Mouse (Mus musculus) cortical plate, adult 2 months (tissue): Measurements from ENCODE around the gene Tenm4.

Experiments
- CTCF ChIP-seq: fragments of 200-500 bp; IDR thresholded peaks from 2 replicates; pipeline ENCODE4 v1.5.1; 2011; ENCODE audit warnings: mild to moderate bottlenecking, control low read depth, low read length; ENCODE audit not compliant: insufficient read depth; ENCODE audit errors: extremely low read depth
- POLR2A ChIP-seq: fragments of 200-500 bp; IDR thresholded peaks from 2 replicates; pipeline ENCODE4 v1.6.1; 2011; ENCODE audit warnings: mild to moderate bottlenecking, low read length, control low read depth; ENCODE audit not compliant: insufficient read depth; ENCODE audit errors: extremely low read depth

DNA sequence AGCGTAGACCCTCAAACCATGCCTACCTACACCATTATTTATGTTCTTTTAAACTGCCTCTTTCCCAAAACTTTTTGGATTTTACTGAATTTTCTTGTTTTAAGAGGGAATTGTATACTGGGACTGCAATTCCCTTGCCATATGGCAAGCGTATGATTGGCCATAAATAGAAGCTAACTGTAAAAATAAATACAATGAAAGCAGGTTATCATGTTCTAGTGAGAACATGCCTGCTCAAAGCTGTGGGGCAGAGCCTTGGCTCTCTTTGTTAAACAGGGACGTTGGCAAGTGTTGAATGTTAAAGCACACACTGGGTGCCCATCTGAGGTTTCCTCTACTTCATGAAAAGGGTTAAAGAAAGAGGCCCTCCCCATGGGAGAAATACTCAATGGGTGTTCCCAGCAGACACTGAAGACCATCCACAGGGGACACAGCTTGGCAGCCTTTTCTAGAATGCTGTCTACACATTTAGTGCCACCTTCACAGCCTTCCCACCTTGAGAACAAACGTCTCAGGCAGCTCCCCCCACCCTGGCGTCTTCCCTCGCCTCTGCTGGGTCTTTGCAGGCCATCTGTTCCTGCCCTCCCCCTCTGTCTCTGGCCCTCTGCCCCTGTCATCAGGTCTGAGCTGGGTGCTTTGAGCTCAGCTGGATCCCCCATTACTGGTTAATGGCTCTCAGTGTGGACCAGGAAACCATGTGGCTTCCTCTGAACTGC lies 480.7 kb downstream of the Tenm4 start:
- TF ChIP-seq POLR2A = no peak
- no peak for TF ChIP-seq CTCF
